Mouse (Mus musculus) heart, embryonic 14.5 days (tissue): Measurements from ENCODE around the gene Plgrkt. TPM values are rescaled to one million over a fixed set of nuclear protein-coding genes. Genes with fewer than 3 reads are reported as not detected.

Experiments
- ATAC-seq: fragments of 200-750 bp; cut with Nextera tagmentation; 2 replicates; pipeline ENCODE4 v1.8.0; 2017; ENCODE audit warnings: low read depth, moderate TSS enrichment; ENCODE audit not compliant: insufficient number of reproducible peaks, insufficient read depth, low FRiP score
- H3K27ac ChIP-seq, 2 experiments: fragments of 200-500 bp in 1 of 2; fragments of 300-500 bp in 1 of 2; sonication (generic) in 1 of 2; replicated peaks in 1 of 2; 2 replicates each; pipeline ENCODE4 v1.5.1; 2012 to 2014; ENCODE audit warnings: low read depth in 2 of 2, low read length in 2 of 2, control low read depth in 1 of 2, mild to moderate bottlenecking in 1 of 2, mixed read lengths in 1 of 2; ENCODE audit not compliant: control insufficient read depth in 1 of 2, insufficient read depth in 1 of 2
- H3K27me3 ChIP-seq: fragments of 300-500 bp; sonication (generic); 2 replicates; pipeline ENCODE4 v1.6.1; 2014; ENCODE audit warnings: mild to moderate bottlenecking, low read length, control low read depth; ENCODE audit not compliant: control insufficient read depth, insufficient read depth
- H3K36me3 ChIP-seq: fragments of 300-500 bp; sonication (generic); 2 replicates; pipeline ENCODE4 v1.6.1; 2014; ENCODE audit warnings: mild to moderate bottlenecking, control low read depth, low read length, mixed read lengths; ENCODE audit not compliant: control insufficient read depth, insufficient read depth
- H3K4me1 ChIP-seq, 2 experiments: fragments of 200-500 bp in 1 of 2; fragments of 300-500 bp in 1 of 2; sonication (generic) in 1 of 2; 2 replicates each; pipeline ENCODE4 v1.6.1; 2012 to 2014; ENCODE audit warnings: low read length in 2 of 2, control low read depth in 1 of 2, mixed read lengths in 1 of 2; ENCODE audit not compliant: control insufficient read depth in 2 of 2, insufficient read depth in 2 of 2
- H3K4me2 ChIP-seq: fragments of 300-500 bp; sonication (generic); 2 replicates; pipeline ENCODE4 v1.6.1; 2014; ENCODE audit warnings: mild to moderate bottlenecking, low read length
- H3K4me3 ChIP-seq, 2 experiments: fragments of 200-500 bp in 1 of 2; fragments of 300-500 bp in 1 of 2; sonication (generic) in 1 of 2; 2 replicates each; pipeline ENCODE4 v1.5.1; 2012 to 2014; ENCODE audit warnings: low read length in 2 of 2, mild to moderate bottlenecking in 2 of 2, control low read depth in 1 of 2, low read depth in 1 of 2, moderate library complexity in 1 of 2; ENCODE audit not compliant: control insufficient read depth in 1 of 2, insufficient read depth in 1 of 2
- H3K9ac ChIP-seq: fragments of 300-500 bp; sonication (generic); 2 replicates; pipeline ENCODE4 v1.6.1; 2014; ENCODE audit warnings: mild to moderate bottlenecking, low read length
- H3K9me3 ChIP-seq: fragments of 300-500 bp; sonication (generic); 2 replicates; pipeline ENCODE4 v1.6.1; 2016; ENCODE audit warnings: low read length, control low read depth; ENCODE audit not compliant: control insufficient read depth
- WGBS: fragments of 180-500 bp; shearing (Covaris S2); extraction: QIAGEN DNeasy Blood & Tissue Kit; methylation state at CpG from one replicate; pipeline ENCODE4 v1.1.7; 2014; 5-methylcytosine and 5-hydroxymethylcytosine counted together
- polyA plus RNA-seq: library from polyadenylated mRNA; unstranded; fragments of >200 nt; fragmentation: Nextera tagmentation; extraction: Ambion mirVana; gene quantifications from 2 replicates; pipeline ENCODE4 v1.2.1, GENCODE M21; 2014

Plgrkt gene
- polyA plus RNA-seq, 1 experiment from 2014 or later, result 45.9 TPM

DNA sequence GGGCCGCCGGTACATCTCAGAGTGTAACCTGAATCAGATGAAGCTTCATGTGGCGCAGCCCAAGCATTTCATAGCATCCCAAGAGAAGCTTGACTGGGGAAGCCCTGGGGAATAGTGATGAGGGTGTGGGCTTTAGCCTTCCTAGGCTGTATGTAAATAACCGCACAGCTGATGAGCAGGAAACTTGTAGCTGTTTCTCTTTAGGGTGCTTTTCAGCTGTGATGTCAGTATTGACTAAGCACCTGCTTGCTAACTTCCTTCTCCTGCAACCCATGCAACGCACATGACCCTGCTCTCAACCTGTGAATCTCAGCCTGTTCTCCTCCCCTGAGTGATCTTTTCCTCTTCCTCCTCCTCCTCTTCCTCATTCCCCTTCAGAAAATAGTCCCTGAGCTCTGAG, 3.1 kb downstream of the Plgrkt start:
- peaks cover 2 to 13% of the 10 kb centered on the region in 2 experiments; a peak in 1 of 4 replicates for H3K4me1 ChIP-seq
- no peak overlapping the region for H3K4me3 ChIP-seq
- H3K27ac ChIP-seq, result no peak overlapping the region
- no peak overlapping the region for H3K4me2 ChIP-seq
- WGBS, result 74% methylated on average over 5 of the region's 5 CpGs
- ATAC-seq, result no peak
- H3K36me3 ChIP-seq, result 0 out of 2 replicates have a peak, but pooled peaks cover under 1% of the 10 kb centered on the region
- H3K9me3 ChIP-seq, result no peaks in the 10 kb centered on the region
- no peak overlapping the region for H3K9ac ChIP-seq
- no peaks in the 10 kb centered on the region for H3K27me3 ChIP-seq

DNA sequence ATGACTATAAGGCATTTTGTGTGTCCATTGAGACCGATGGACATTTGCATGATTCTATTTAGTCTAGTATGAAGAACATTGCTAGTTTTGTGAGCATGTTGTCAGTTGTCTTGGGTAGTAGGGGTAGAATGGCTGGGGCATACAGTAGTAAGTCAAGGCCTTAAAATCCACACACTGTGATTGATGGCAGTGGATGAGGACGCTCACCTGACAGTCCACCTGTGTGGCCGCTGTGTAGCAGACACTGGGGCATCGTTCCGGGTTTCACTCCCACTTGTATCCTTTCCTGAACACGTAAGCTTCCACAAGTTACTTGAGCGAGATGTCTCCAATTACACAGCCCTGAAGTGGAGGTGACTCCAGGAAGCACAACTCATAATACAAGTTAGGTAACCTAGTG, 3.6 kb downstream of the Plgrkt start:
- Histone ChIP-seq H3K4me1 (peaks cover 2 to 13% of the 10 kb centered on the region in 2 experiments; a peak in 1 of 4 replicates), H3K9me3 (no peaks in the 10 kb centered on the region), H3K27ac (no peak overlapping the region), H3K4me2 (no peak overlapping the region), H3K27me3 (no peaks in the 10 kb centered on the region), H3K9ac (no peak overlapping the region), H3K36me3 (peaks cover 5% of the 10 kb centered on the region; the same call in 1 of the 2 replicates), H3K4me3 (no peak overlapping the region)
- 86% methylated on average over 7 of the region's 7 CpGs for WGBS
- no peak for ATAC-seq

DNA sequence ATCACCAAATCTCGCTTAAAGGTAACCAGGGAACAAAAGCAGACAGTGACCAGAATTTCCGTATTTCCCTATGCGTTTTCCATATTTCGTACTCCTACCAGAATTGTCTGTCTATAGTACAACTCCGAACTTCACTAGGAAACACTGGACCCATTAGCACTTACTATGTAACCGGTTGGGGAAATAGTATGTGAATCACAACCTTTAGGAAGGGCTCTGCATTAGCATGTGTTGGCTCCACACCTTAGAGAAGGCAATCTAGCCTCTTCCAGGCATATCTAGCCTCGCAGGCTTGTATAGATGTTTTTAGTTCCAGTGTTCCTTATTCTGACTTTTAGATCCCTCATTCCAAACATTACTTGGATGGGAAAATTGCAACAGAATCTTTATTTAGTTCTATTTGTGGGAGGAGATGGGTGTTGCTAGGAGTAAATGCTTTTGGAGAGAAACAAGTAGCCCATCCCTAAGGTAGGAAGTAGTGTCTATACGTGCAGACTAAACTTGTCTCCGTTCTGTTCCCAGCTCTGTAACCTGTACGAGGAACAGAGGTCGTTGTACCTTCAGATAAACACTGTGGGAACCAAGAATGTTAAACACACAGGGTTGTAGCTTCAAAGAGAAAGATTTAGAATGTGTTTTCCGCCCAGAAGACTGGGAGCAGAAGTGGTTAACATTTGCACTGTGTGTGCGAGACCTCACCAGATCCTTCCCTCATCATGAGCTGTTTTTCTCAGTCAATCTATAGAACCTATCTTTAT, 4.8 kb downstream of the Plgrkt start:
- Histone ChIP-seq H3K4me3 (peak overlapping the region; percentile 61 to 68), H3K27ac (no peak overlapping the region), H3K9ac (peak overlapping the region; percentile 76), H3K27me3 (no peaks in the 10 kb centered on the region), H3K4me2 (peak overlapping the region; percentile 69), H3K9me3 (no peaks in the 10 kb centered on the region), H3K4me1 (peaks cover under 1 to 13% of the 10 kb centered on the region in 2 experiments; a peak in 1 of 4 replicates), H3K36me3 (peaks cover 13% of the 10 kb centered on the region; the same call in 1 of the 2 replicates)
- 35% methylated on average over 13 of the region's 13 CpGs for WGBS
- no peak for ATAC-seq

DNA sequence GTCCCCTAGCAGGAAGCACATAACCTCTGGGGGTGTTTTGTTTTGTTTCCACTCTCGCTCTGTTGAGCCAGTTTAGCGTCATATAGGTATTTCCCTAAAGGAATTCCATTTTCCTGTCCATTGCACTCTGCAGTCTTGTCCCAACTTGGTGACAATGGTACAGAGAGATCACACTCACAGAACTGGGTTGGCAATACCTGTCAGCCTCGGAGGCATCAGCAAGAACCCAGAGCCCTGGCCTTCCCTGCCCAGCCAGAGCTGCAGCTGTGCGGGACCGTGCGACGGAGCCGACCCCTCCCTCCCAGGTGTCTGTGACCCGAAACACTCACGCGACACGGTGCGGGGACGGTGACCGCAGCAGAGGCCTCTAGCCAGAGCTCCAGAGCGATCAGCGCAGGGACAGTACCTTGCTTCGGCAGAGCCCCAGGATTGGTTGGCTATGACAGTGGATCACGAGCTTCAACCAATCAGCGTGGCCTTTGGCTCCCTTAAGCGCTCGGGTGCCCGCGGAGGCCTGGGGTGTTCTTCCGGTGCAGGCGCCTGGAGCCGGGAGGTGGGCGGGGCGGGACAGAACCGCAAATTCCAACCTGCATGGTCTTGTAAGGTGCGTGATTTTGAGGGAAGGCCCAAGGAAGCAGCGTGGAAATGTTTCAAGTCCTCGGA, 5.6 kb downstream of the Plgrkt start:
- Histone ChIP-seq H3K27me3 (no peaks in the 10 kb centered on the region), H3K4me1 (peaks cover 0 to 13% of the 10 kb centered on the region in 2 experiments; a peak in 1 of 4 replicates), H3K4me3 (peak overlapping the region; percentile 61 to 68), H3K27ac (no peak overlapping the region), H3K9me3 (no peaks in the 10 kb centered on the region), H3K9ac (peak overlapping the region; percentile 76), H3K4me2 (peak overlapping the region; percentile 69), H3K36me3 (peaks cover 19% of the 10 kb centered on the region)
- WGBS, result 2% methylated on average over 33 of the region's 33 CpGs
- ATAC-seq, result peak; percentile 98

DNA sequence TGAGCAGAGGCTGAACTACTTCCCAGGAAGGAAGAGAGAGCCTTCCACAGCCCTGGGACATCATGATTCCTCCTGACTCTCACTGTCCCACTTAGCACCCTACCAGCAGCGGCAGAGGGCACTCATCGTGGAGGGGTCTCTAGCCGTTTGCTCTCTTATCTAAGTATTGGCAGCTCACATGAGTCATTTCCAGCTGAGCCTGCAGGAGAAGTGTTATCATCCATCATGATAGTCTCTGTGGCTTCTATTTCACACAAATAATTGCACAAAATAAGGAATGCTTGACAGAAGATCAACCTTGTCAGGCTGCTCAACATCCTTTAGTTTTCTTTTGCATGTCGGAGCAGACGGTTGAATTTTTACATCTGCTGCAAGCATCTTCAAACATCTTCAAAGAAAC, 6.9 kb downstream of the Plgrkt start:
- 47% methylated on average over 5 of the region's 5 CpGs for WGBS
- peaks cover 0 to 13% of the 10 kb centered on the region in 2 experiments; a peak in 1 of 4 replicates for H3K4me1 ChIP-seq
- no peak for ATAC-seq
- no peak overlapping the region for H3K4me2 ChIP-seq
- H3K27ac ChIP-seq, result no peak overlapping the region
- no peaks in the 10 kb centered on the region for H3K9me3 ChIP-seq
- H3K4me3 ChIP-seq, result no peak overlapping the region
- 0 out of 2 replicates have a peak overlapping the region, but pooled peaks have one; percentile 21 for H3K9ac ChIP-seq
- peaks cover 24% of the 10 kb centered on the region for H3K36me3 ChIP-seq
- no peaks in the 10 kb centered on the region for H3K27me3 ChIP-seq

DNA sequence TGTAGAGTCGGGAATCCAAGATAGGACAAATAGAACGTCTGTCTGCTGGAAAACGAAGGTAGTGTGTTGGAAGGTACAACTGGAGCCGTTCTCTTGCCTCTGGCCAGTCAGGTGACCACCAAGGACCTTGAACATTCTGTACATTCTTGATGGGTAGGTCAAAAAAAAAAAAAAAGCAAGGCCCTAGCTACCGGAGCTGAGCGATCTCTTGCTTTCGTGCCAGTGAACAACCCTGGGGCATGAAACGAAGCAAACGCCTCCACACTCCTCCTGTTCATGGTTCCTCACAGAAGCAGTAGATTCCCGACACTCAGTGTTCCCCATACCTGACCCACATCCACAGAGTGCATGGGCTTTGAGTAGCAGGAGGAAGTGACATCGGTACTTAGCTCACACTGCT, 10.9 kb downstream of the Plgrkt start:
- 79% methylated on average over 11 of the region's 11 CpGs for WGBS
- Histone ChIP-seq H3K9ac (no peak overlapping the region), H3K4me1 (peaks cover 0 to 8% of the 10 kb centered on the region in 2 experiments; a peak in 1 of 4 replicates), H3K9me3 (no peaks in the 10 kb centered on the region), H3K36me3 (peaks cover 24% of the 10 kb centered on the region), H3K4me3 (no peak overlapping the region), H3K27me3 (no peaks in the 10 kb centered on the region), H3K27ac (no peak overlapping the region), H3K4me2 (no peak overlapping the region)
- no peak for ATAC-seq

DNA sequence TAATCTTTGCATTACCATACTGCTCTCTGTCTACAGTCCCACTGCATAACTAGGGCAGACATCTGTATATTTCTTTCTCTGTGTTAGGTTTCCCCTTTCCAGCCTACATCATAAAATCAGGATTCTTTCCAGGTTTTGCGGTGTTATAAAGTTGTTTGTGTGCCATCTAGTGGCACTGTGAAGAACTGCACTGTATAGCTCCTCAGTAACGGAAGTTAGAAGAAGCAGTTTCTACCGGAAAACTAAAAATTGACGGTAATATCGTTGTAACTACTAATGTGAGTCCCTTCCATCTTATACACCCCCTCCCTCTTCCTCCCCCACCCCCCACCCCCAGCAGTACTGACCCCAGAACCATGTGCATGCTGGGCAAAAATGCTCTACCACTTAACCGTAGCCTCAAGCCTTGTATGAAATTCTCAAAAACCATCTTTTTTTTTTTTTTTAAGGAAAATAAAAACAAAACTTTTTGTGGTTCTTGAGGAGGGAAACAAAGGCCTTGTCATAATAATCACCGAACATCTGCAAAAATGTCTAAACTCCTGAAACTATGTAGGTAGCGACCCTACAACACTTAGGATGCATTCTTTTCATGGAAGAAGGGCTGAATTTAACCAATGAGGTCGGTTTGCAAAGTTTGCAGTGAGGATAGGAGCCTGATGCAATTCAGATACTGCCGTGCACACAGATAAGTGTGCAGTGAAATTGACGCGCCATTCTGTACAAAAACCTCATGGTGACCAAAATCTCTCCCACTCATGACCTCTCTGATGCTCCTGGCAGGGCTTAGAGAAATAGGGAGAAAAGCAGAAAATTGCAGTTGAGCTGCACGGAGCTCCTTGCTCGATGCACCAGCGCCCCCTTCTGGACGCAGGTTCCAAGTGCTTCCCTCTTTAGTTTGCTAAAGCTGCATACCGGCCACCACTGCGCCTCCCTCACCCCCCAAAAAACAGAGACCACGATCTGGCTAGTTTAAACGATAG, 12.0 kb downstream of the Plgrkt start:
- H3K9me3 ChIP-seq, result no peaks in the 10 kb centered on the region
- no peaks in the 10 kb centered on the region; a peak in 1 of 4 replicates for H3K4me1 ChIP-seq
- H3K27ac ChIP-seq, result no peak overlapping the region; a peak in 1 of 4 replicates
- H3K4me2 ChIP-seq, result peak overlapping the region; percentile 71
- H3K4me3 ChIP-seq, result peak overlapping the region; percentile 31 to 50
- WGBS, result 5% methylated on average over 20 of the region's 20 CpGs
- peak overlapping the region; percentile 39; the same call in 1 of the 2 replicates for H3K9ac ChIP-seq
- no peaks in the 10 kb centered on the region for H3K27me3 ChIP-seq
- peaks cover 27% of the 10 kb centered on the region for H3K36me3 ChIP-seq
- ATAC-seq, result no peak
